Mouse (Mus musculus): Measurements from ENCODE around the gene Scgb1b15. TPM values are rescaled to one million over a fixed set of nuclear protein-coding genes. Genes with fewer than 3 reads are reported as not detected.

Scgb1b15 gene
- polyA plus RNA-seq (2012; rRNA removed; ENCODE audit: low replicate concordance), result not detected in 2 replicates

GRCm38 (mm10) chr7:32836254-32836653, at the start of gene Scgb1b15:
Gene Scgb1b15, plus strand, starts transcription at chr7:32836554.

GRCm38 (mm10) chr7:32829562-32829961, 6.8 kb upstream of the Scgb1b15 start, which contains the start of gene Scgb2b15:
Gene Scgb2b15, minus strand, starts transcription at chr7:32829662.

Other genes starting within 250 kb of the Scgb1b15 start
- not detected in 2 replicates for gene Scgb2b15, start 6.9 kb upstream of the Scgb1b15 start, polyA plus RNA-seq (2012; rRNA removed; ENCODE audit: low replicate concordance)
- not detected in 2 replicates for gene Scgb2b17, start 220.0 kb downstream of the Scgb1b15 start, polyA plus RNA-seq (2012; rRNA removed; ENCODE audit: low replicate concordance)
- gene Scgb1b17, start 226.9 kb downstream of the Scgb1b15 start, polyA plus RNA-seq (2012; rRNA removed; ENCODE audit: low replicate concordance), result not detected in 2 replicates

Measured in mammary gland, adult 2 months (tissue).